Mouse (Mus musculus) adrenal gland, postnatal 25 days (tissue): ENCODE measurements around the gene Tfcp2. TPM values are rescaled to one million over a fixed set of nuclear protein-coding genes. Genes with fewer than 3 reads are reported as not detected.

ENCODE experiments used
- total RNA-seq: library from RNA; stranded (reverse); gene quantifications from 2 replicates; pipeline ENCODE4 v1.2.3, GENCODE M21; 2021

Tfcp2 gene
- total RNA-seq, 1 experiment from 2014 or later, result 31.3 TPM

Other genes with a start within 250 kb of the Tfcp2 start
- 76.6 and 111 TPM in 2 replicates for gene Mettl7a1, start 247.9 kb downstream of the Tfcp2 start, total RNA-seq
- gene Mettl7a3, start 217.1 kb downstream of the Tfcp2 start, total RNA-seq, result not detected in 2 replicates
- gene Methig1, start 198.9 kb downstream of the Tfcp2 start, total RNA-seq, result 0.64 TPM in 1 of 2 replicates, not detected in the other
- 1.0 and 2.4 TPM in 2 replicates for gene Mettl7a2, start 198.8 kb downstream of the Tfcp2 start, total RNA-seq
- 1.2 TPM in 1 of 2 replicates, not detected in the other for gene Higd1c, start 187.5 kb downstream of the Tfcp2 start, total RNA-seq
- gene Gm5475, start 129.9 kb downstream of the Tfcp2 start, total RNA-seq, result not detected in 2 replicates
- gene Slc11a2, start 126.9 kb downstream of the Tfcp2 start, total RNA-seq, result 105 and 111 TPM in 2 replicates
- gene Letmd1, start 83.0 kb downstream of the Tfcp2 start, total RNA-seq, result 123 and 143 TPM in 2 replicates
- gene Csrnp2, start 56.5 kb downstream of the Tfcp2 start, total RNA-seq, result 6.8 and 8.2 TPM in 2 replicates
- gene Pou6f1, start 48.0 kb upstream of the Tfcp2 start, total RNA-seq, result 18.3 and 20.5 TPM in 2 replicates
- gene Dazap2, start 63.3 kb upstream of the Tfcp2 start, total RNA-seq, result 234 and 249 TPM in 2 replicates
- 37.9 and 39.0 TPM in 2 replicates for gene Smagp, start 84.9 kb upstream of the Tfcp2 start, total RNA-seq
- gene Bin2, start 117.5 kb upstream of the Tfcp2 start, total RNA-seq, result 1.3 and 1.8 TPM in 2 replicates
- gene Cela1, start 135.9 kb upstream of the Tfcp2 start, total RNA-seq, result 58.0 and 58.6 TPM in 2 replicates
- gene Galnt6, start 177.4 kb upstream of the Tfcp2 start, total RNA-seq, result 3.8 and 6.3 TPM in 2 replicates
- gene Slc4a8, start 209.7 kb upstream of the Tfcp2 start, total RNA-seq, result 4.9 and 6.3 TPM in 2 replicates